Mouse (Mus musculus) kidney, adult 2 months (tissue): ENCODE data around the gene Rps6ka2. TPM values are rescaled to one million over a fixed set of nuclear protein-coding genes. Genes with fewer than 3 reads are reported as not detected.

Experiments
- DNase-seq: peaks from one replicate; pipeline ENCODE4 v3.0.0; 2021
- H3K27ac ChIP-seq: fragments of 200-500 bp; 2 replicates; pipeline ENCODE4 v1.5.1; 2012; ENCODE audit warnings: low read depth, low read length, control low read depth, inconsistent platforms; ENCODE audit not compliant: insufficient read depth
- H3K27me3 ChIP-seq: fragments of 200-500 bp; replicated peaks from 2 replicates; pipeline ENCODE4 v1.6.1; 2012; ENCODE audit warnings: mild to moderate bottlenecking, moderate library complexity, low read length, inconsistent platforms; ENCODE audit not compliant: control insufficient read depth, insufficient read depth
- H3K36me3 ChIP-seq: fragments of 200-500 bp; 2 replicates; pipeline ENCODE4 v1.6.1; 2012; ENCODE audit warnings: mild to moderate bottlenecking, moderate library complexity, low read length, inconsistent platforms; ENCODE audit not compliant: control insufficient read depth, insufficient read depth
- H3K4me1 ChIP-seq: fragments of 200-500 bp; 2 replicates; pipeline ENCODE4 v1.6.1; 2011; ENCODE audit warnings: low read length; ENCODE audit not compliant: control insufficient read depth, insufficient read depth
- H3K4me3 ChIP-seq: fragments of 200-500 bp; 2 replicates; pipeline ENCODE4 v1.5.1; 2011; ENCODE audit warnings: mild to moderate bottlenecking, low read depth, low read length, control low read depth; ENCODE audit not compliant: insufficient read depth
- CTCF ChIP-seq: fragments of 200-500 bp; conservative IDR thresholded peaks from 2 replicates; pipeline ENCODE4 v1.5.1; 2011; ENCODE audit warnings: low read depth, mild to moderate bottlenecking, control low read depth, low read length, moderate library complexity, mixed read lengths; ENCODE audit not compliant: insufficient read depth, insufficient read length
- POLR2A ChIP-seq: fragments of 200-500 bp; IDR thresholded peaks from one replicate; pipeline ENCODE4 v1.6.1; 2011; ENCODE audit warnings: low read depth, low read length, control low read depth
- WGBS: fragments of 180-500 bp; shearing (Covaris S2); methylation state at CpG from one replicate; pipeline ENCODE4 v1.1.7; 2018; 5-methylcytosine and 5-hydroxymethylcytosine counted together
- polyA plus RNA-seq: library from polyadenylated mRNA; depleted of rRNA; stranded (reverse); fragments of >200 nt; gene quantifications from 2 replicates; pipeline ENCODE4 v1.2.3, GENCODE M21; 2012

Gene Rps6ka2
- polyA plus RNA-seq, 1 experiment: 5.5 TPM

- no peaks in the 10 kb centered on the region for H3K27me3 ChIP-seq
- DNase-seq: peak; percentile 52
- H3K4me1 ChIP-seq: no peaks in the 10 kb centered on the region
- no peaks in the 10 kb centered on the region for H3K36me3 ChIP-seq
- WGBS: 71% methylated on average over 6 of the region's 6 CpGs
- H3K4me3 ChIP-seq: no peak overlapping the region
- TF ChIP-seq POLR2A (no peak), CTCF (no peak)
- no peak overlapping the region for H3K27ac ChIP-seq
These were observed 75.2 kb downstream of the Rps6ka2 start for GRCm38 (mm10) chr17:7245078-7245477.

GRCm38 (mm10) chr17:7246893-7247556 is 77.1 kb downstream of the Rps6ka2 start:
- H3K27me3 ChIP-seq: no peaks in the 10 kb centered on the region
- 79% methylated on average over 6 of the region's 6 CpGs for WGBS
- H3K4me1 ChIP-seq: no peaks in the 10 kb centered on the region

GRCm38 (mm10) chr17:7250373-7250772 is 80.5 kb downstream of the Rps6ka2 start:
- Histone ChIP-seq H3K27ac (no peak overlapping the region), H3K4me3 (no peak overlapping the region), H3K4me1 (no peaks in the 10 kb centered on the region), H3K36me3 (no peaks in the 10 kb centered on the region), H3K27me3 (no peaks in the 10 kb centered on the region)
- DNase-seq: no peak
- TF ChIP-seq CTCF (no peak), POLR2A (no peak)
- WGBS: 87% methylated on average over 4 of the region's 4 CpGs

More at GRCm38 (mm10) chr17:7246893-7247556, 77.1 kb downstream of the Rps6ka2 start:
- Histone ChIP-seq H3K36me3 (no peaks in the 10 kb centered on the region), H3K27ac (no peak overlapping the region), H3K4me3 (no peak overlapping the region)
- TF ChIP-seq POLR2A (no peak), CTCF (no peak)
- no peak for DNase-seq

GRCm38 (mm10) chr17:7257208-7257607 is 87.3 kb downstream of the Rps6ka2 start:
- no peaks in the 10 kb centered on the region for H3K4me1 ChIP-seq
- WGBS: 91% methylated on average over 1 of the region's 1 CpGs
- DNase-seq: no peak
- H3K36me3 ChIP-seq: no peaks in the 10 kb centered on the region
- TF ChIP-seq POLR2A: no peak
- TF ChIP-seq CTCF: no peak
- no peak overlapping the region for H3K27ac ChIP-seq
- no peak overlapping the region for H3K4me3 ChIP-seq
- H3K27me3 ChIP-seq: no peaks in the 10 kb centered on the region

- 85% methylated on average over 15 of the region's 15 CpGs for WGBS
- DNase-seq: no peak
- H3K27ac ChIP-seq: no peak overlapping the region
- H3K27me3 ChIP-seq: no peaks in the 10 kb centered on the region
- H3K4me3 ChIP-seq: no peak overlapping the region
- H3K36me3 ChIP-seq: no peaks in the 10 kb centered on the region
- no peaks in the 10 kb centered on the region for H3K4me1 ChIP-seq
- no peak for TF ChIP-seq CTCF
- no peak for TF ChIP-seq POLR2A
These were observed 88.9 kb downstream of the Rps6ka2 start for GRCm38 (mm10) chr17:7258748-7259359.

GRCm38 (mm10) chr17:7260360-7260759 is 90.4 kb downstream of the Rps6ka2 start:
- no peak overlapping the region for H3K27ac ChIP-seq
- DNase-seq: no peak

GRCm38 (mm10) chr17:7262056-7262455 is 92.1 kb downstream of the Rps6ka2 start:
- no peak overlapping the region for H3K4me3 ChIP-seq
- TF ChIP-seq POLR2A (no peak), CTCF (no peak)
- WGBS: 41% methylated on average over 10 of the region's 10 CpGs
- DNase-seq: no peak
- H3K27me3 ChIP-seq: no peaks in the 10 kb centered on the region
- no peaks in the 10 kb centered on the region for H3K4me1 ChIP-seq
- H3K36me3 ChIP-seq: no peaks in the 10 kb centered on the region
- no peak overlapping the region for H3K27ac ChIP-seq

More at GRCm38 (mm10) chr17:7260360-7260759, 90.4 kb downstream of the Rps6ka2 start:
- Histone ChIP-seq H3K4me1 (no peaks in the 10 kb centered on the region), H3K4me3 (no peak overlapping the region), H3K36me3 (no peaks in the 10 kb centered on the region), H3K27me3 (no peaks in the 10 kb centered on the region)
- whole genome bisulfite sequencing: 67% methylated on average over 10 of the region's 10 CpGs
- TF ChIP-seq CTCF (no peak), POLR2A (no peak)

GRCm38 (mm10) chr17:7262620-7263019 is 92.7 kb downstream of the Rps6ka2 start:
- Histone ChIP-seq H3K27ac (no peak overlapping the region), H3K4me1 (no peaks in the 10 kb centered on the region), H3K36me3 (no peaks in the 10 kb centered on the region), H3K4me3 (no peak overlapping the region), H3K27me3 (no peaks in the 10 kb centered on the region)
- TF ChIP-seq CTCF (no peak), POLR2A (no peak)
- 88% methylated on average over 4 of the region's 4 CpGs for WGBS
- no peak for DNase-seq
